Mouse (Mus musculus) forebrain, postnatal 0 days (tissue): ENCODE data around the gene Prr5. TPM values are rescaled to one million over a fixed set of nuclear protein-coding genes. Genes with fewer than 3 reads are reported as not detected.

ENCODE experiments used
- ATAC-seq: fragments of 200-750 bp; cut with Nextera tagmentation; 2 replicates; pipeline ENCODE4 v1.8.0; 2017; ENCODE audit warnings: mild to moderate bottlenecking, moderate library complexity
- DNase-seq: peaks from one replicate; pipeline ENCODE4 v3.0.0-alpha.2; 2015
- H3K27ac ChIP-seq: fragments of 300-500 bp; sonication (generic); 2 replicates; pipeline ENCODE4 v1.5.1; 2014; ENCODE audit warnings: low read depth, mild to moderate bottlenecking, antibody characterized with exemption, low read length, moderate library complexity, mixed read lengths
- H3K27me3 ChIP-seq: fragments of 300-500 bp; sonication (generic); 2 replicates; pipeline ENCODE4 v1.6.1; 2014; ENCODE audit warnings: mild to moderate bottlenecking, low read length, mixed read lengths; ENCODE audit not compliant: insufficient read depth
- H3K36me3 ChIP-seq: fragments of 300-500 bp; sonication (generic); 2 replicates; pipeline ENCODE4 v1.6.1; 2014; ENCODE audit warnings: mild to moderate bottlenecking, moderate library complexity; ENCODE audit not compliant: insufficient read depth
- H3K4me1 ChIP-seq: fragments of 300-500 bp; sonication (generic); 2 replicates; pipeline ENCODE4 v1.6.1; 2014; ENCODE audit warnings: antibody characterized with exemption; ENCODE audit not compliant: insufficient read depth
- H3K4me2 ChIP-seq: fragments of 300-500 bp; sonication (generic); 2 replicates; pipeline ENCODE4 v1.6.1; 2014; ENCODE audit warnings: low read depth, mild to moderate bottlenecking, moderate library complexity
- H3K4me3 ChIP-seq: fragments of 300-500 bp; sonication (generic); 2 replicates; pipeline ENCODE4 v1.5.1; 2014; ENCODE audit warnings: low read depth, low read length, mixed read lengths
- H3K9ac ChIP-seq: fragments of 300-500 bp; sonication (generic); 2 replicates; pipeline ENCODE4 v1.6.1; 2014; ENCODE audit warnings: mild to moderate bottlenecking
- H3K9me3 ChIP-seq: fragments of 300-500 bp; sonication (generic); 2 replicates; pipeline ENCODE4 v1.6.1; 2016; ENCODE audit warnings: low read length
- CTCF ChIP-seq: sonication (generic); IDR thresholded peaks from 2 replicates; pipeline ENCODE4 v1.5.1; 2016; ENCODE audit warnings: antibody characterized with exemption, control low read depth, low read depth
- WGBS: fragments of 180-500 bp; shearing (Covaris S2); extraction: QIAGEN DNeasy Blood & Tissue Kit; methylation state at CpG from one replicate; pipeline ENCODE4 v1.1.7; 2014; 5-methylcytosine and 5-hydroxymethylcytosine counted together
- polyA plus RNA-seq: library from polyadenylated mRNA; unstranded; fragments of >200 nt; fragmentation: Nextera tagmentation; extraction: Ambion mirVana; gene quantifications from 2 replicates; pipeline ENCODE4 v1.2.1, GENCODE M21; 2015
- total RNA-seq: library from RNA; depleted of rRNA; stranded (reverse); fragments of >200 nt; gene quantifications from 2 replicates; pipeline ENCODE4 v1.2.3, GENCODE M21; 2014

Gene Prr5
- total and polyA plus RNA-seq, 2 experiments from 2014 or later: 17.2 to 28.2 TPM

DNA sequence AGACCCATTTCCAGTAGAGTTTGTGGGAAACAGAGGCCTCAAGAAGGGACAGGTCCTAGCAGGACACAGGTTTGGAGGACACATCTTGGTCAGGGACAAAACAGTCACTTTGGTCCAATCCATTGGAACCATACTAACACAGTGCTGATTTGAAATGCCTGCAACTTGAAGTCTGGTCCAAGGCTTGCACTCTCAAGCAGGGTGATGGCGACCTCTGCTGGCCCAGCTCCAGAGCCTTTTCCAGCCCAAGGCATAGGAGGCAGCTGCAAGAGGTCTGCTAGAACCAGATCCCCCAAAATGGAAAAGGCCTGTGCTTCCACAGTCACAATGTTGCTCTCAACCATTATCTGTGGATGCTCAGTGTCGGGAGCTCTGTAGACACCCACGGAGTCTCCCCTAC, 39.7 kb upstream of the Prr5 start:
- no peak overlapping the region for H3K27ac ChIP-seq
- H3K36me3 ChIP-seq: no peaks in the 10 kb centered on the region
- DNase-seq (peak; percentile 87), ATAC-seq (peak; percentile 78)
- 17% methylated on average over 3 of the region's 3 CpGs for WGBS
- H3K4me3 ChIP-seq: no peak overlapping the region
- no peak overlapping the region for H3K4me2 ChIP-seq
- TF ChIP-seq CTCF: peak; percentile 90
- H3K4me1 ChIP-seq: peaks cover 12% of the 10 kb centered on the region
- no peaks in the 10 kb centered on the region for H3K27me3 ChIP-seq
- H3K9ac ChIP-seq: no peak overlapping the region
- H3K9me3 ChIP-seq: no peaks in the 10 kb centered on the region

DNA sequence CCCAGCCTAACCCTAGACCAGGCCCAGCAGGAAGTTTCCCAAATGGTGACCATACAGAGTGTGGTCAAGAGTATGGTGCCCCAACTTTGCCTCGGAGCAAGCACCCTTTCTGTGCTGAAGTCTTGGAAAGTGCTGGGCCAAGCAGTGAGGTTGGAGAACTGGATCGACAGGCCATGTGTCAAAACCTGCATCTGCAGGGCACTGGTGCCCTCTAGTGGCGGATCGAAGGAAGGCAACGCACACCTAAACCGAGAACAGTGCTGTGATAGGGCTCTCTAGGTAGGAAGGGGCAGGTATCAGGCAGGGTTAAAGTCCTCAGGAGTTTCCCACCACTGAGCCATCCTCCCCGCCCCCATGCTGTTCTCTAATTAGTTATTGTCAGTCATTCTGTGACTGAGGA, 37.9 kb upstream of the Prr5 start:
- Histone ChIP-seq H3K27me3 (no peaks in the 10 kb centered on the region), H3K9ac (no peak overlapping the region), H3K9me3 (no peaks in the 10 kb centered on the region), H3K4me2 (no peak overlapping the region), H3K4me1 (peaks cover 3% of the 10 kb centered on the region; the same call in 1 of the 2 replicates), H3K27ac (no peak overlapping the region), H3K4me3 (no peak overlapping the region), H3K36me3 (no peaks in the 10 kb centered on the region)
- ATAC-seq: peak; percentile 77
- peak; percentile 88 for DNase-seq
- TF ChIP-seq CTCF: peak; percentile 100
- under 1% methylated on average over 7 of the region's 7 CpGs for WGBS

DNA sequence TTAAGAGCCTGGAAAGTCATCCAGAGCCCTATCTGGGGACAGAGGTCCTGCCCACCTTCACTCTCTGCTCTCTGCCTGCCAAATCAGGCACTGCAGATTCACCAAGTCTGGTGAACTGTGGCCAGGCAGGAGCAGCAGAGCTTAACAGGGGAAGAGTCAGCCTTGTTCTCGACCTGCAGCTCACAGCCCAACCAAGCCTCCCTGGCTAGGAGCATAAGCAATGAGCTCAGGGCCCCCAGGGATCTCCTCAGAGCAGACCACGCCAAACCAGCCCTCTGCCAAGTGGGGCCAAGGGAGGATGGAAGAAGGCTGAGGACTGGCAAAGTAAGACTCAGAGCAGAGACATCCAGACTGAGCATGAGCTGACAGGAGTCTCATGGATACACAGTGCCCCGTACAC, 35.1 kb upstream of the Prr5 start:
- Histone ChIP-seq H3K4me2 (no peak overlapping the region), H3K27me3 (no peaks in the 10 kb centered on the region), H3K4me3 (no peak overlapping the region), H3K9me3 (no peaks in the 10 kb centered on the region), H3K9ac (no peak overlapping the region), H3K4me1 (no peaks in the 10 kb centered on the region), H3K36me3 (no peaks in the 10 kb centered on the region), H3K27ac (no peak overlapping the region)
- TF ChIP-seq CTCF: no peak
- 72% methylated on average over 3 of the region's 3 CpGs for WGBS
- DNase-seq: no peak
- ATAC-seq: no peak

DNA sequence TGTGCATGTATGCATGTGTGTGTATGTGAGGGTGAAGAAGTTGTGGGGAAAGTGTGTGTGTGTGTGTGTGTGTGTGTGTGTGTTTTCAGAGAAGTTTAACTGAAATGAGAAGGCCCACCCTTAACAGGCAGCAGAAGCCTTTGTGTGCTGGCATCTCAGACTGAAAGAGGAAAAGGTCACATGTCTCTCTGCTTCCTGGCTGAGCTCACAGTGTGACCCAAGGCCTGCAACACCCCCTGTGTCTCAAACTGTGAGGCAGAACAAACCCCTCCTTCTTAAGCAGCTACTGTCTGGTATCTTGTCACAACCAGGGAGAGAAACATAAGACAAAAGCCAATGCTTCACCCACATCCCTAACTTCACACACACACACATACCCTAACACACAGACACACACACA, 31.0 kb upstream of the Prr5 start:
- H3K27ac ChIP-seq: no peak overlapping the region

DNA sequence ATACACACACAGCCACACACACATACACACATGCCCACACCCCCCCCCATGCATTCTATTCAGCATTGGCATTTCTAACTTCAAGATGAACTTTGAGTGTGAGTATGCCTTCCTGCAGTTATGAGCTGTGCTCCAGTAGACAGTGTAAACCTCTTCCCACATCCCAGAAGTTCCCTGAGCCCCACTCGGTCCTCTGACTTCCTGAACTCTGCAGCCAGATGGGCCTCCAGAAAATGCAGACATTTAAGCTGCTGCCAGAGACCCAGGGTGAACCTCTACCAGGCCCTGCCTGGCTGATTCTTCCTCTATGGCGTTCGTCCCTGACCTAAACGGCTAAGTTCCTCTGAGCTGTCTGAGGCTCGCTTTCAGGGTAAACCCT, 30.4 kb upstream of the Prr5 start:
- Histone ChIP-seq H3K36me3 (no peaks in the 10 kb centered on the region), H3K9me3 (no peaks in the 10 kb centered on the region), H3K4me2 (no peak overlapping the region), H3K27ac (no peak overlapping the region; the same call in 1 of the 2 replicates), H3K9ac (no peak overlapping the region), H3K4me3 (no peak overlapping the region), H3K27me3 (no peaks in the 10 kb centered on the region), H3K4me1 (no peaks in the 10 kb centered on the region)
- no peak for TF ChIP-seq CTCF
- ATAC-seq: no peak
- DNase-seq: no peak
- WGBS: 63% methylated on average over 5 of the region's 5 CpGs

More for the DNA sequence above, 31.0 kb upstream of the Prr5 start:
- no peaks in the 10 kb centered on the region for H3K36me3 ChIP-seq
- ATAC-seq: no peak
- H3K27me3 ChIP-seq: no peaks in the 10 kb centered on the region
- H3K9me3 ChIP-seq: no peaks in the 10 kb centered on the region
- no peak overlapping the region for H3K4me3 ChIP-seq
- no peak for DNase-seq
- H3K4me2 ChIP-seq: no peak overlapping the region
- H3K4me1 ChIP-seq: no peaks in the 10 kb centered on the region
- no peak for TF ChIP-seq CTCF
- H3K9ac ChIP-seq: no peak overlapping the region

DNA sequence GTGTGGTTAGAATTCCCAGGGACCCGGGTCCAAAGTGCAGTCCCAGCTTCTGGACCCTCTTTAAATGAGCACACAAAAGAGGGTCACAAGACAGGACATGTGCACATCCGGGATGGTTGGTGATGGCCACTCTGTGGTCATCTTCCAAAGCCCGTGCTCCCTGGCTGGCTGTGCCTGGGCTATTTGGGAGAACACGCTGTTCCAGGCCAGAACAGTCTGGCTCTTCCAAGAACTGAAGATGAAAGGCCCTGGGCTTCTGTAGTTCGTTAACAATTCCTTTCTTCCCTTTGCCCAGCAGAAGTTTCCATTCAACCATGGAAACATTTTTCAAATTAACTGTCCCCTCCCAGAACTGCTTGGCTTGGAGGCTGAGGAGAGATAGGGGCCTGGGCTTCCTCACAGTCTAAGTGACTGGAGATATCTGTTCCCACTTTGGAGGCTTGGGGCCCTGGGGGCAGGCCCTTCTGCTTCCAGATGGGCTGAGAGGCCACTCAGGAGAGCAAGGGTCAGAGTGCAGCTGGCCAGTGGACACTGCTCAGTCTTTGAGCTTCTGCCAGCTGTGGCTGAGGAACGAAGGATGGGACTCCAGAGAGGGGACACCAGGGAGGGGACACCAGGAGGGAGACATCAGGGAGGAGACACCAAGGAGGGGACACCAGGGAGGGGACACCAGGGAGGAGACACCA, 29.8 kb upstream of the Prr5 start:
- H3K4me1 ChIP-seq: no peaks in the 10 kb centered on the region
- DNase-seq (no peak), ATAC-seq (no peak)
- H3K9ac ChIP-seq: no peak overlapping the region
- H3K36me3 ChIP-seq: no peaks in the 10 kb centered on the region
- H3K27me3 ChIP-seq: no peaks in the 10 kb centered on the region
- no peak overlapping the region for H3K4me2 ChIP-seq
- no peaks in the 10 kb centered on the region for H3K9me3 ChIP-seq
- no peak for TF ChIP-seq CTCF
- no peak overlapping the region for H3K4me3 ChIP-seq
- 48% methylated on average over 6 of the region's 6 CpGs for WGBS
- H3K27ac ChIP-seq: peak overlapping the region; percentile 1; the same call in 1 of the 2 replicates

DNA sequence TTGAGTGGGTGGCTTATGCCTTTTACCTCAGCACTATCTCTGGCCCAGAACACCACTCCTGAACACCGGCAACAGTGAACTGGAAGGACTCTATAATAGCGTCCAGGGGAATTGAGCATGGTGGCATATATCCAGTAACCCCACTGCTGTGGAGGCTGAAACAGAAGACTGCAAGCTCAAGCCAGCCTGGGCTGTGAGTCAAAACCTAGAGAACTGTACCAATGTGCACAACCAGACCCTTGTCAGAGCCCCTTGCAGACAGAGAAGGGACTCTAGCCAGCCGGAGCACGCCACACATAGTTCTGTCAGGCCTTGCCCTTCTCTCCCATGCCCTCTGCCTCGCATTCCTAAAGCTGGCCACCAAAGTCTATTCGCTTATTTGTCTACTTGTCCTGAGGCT, 28.7 kb upstream of the Prr5 start:
- Histone ChIP-seq H3K9me3 (no peaks in the 10 kb centered on the region), H3K36me3 (no peaks in the 10 kb centered on the region), H3K27ac (no peak overlapping the region), H3K9ac (no peak overlapping the region), H3K4me3 (no peak overlapping the region), H3K4me1 (no peaks in the 10 kb centered on the region), H3K27me3 (no peaks in the 10 kb centered on the region), H3K4me2 (no peak overlapping the region)
- DNase-seq (no peak), ATAC-seq (peak; percentile 43)
- WGBS: 66% methylated on average over 6 of the region's 6 CpGs
- no peak for TF ChIP-seq CTCF
